Mouse (Mus musculus) hindbrain, postnatal 0 days (tissue): ENCODE results near the gene Dnah7c. TPM values are rescaled to one million over a fixed set of nuclear protein-coding genes. Genes with fewer than 3 reads are reported as not detected.
A peak's percentile ranks its signal among the peaks of the same experiment; 100 is the strongest.

Source experiments
- ATAC-seq: fragments of 200-750 bp; cut with Nextera tagmentation; 2 replicates; pipeline ENCODE4 v1.8.0; 2017; ENCODE audit warnings: mild to moderate bottlenecking, moderate TSS enrichment, moderate library complexity
- DNase-seq: peaks from one replicate; pipeline ENCODE4 v3.0.0-alpha.2; 2015; ENCODE audit warnings: low spot score
- H3K27ac ChIP-seq: fragments of 300-500 bp; sonication (generic); 2 replicates; pipeline ENCODE4 v1.5.1; 2014; ENCODE audit warnings: mild to moderate bottlenecking
- H3K27me3 ChIP-seq: fragments of 300-500 bp; sonication (generic); 2 replicates; pipeline ENCODE4 v1.6.1; 2014; ENCODE audit warnings: low read length, mixed read lengths; ENCODE audit not compliant: insufficient read depth
- H3K36me3 ChIP-seq: fragments of 300-500 bp; sonication (generic); 2 replicates; pipeline ENCODE4 v1.6.1; 2014; ENCODE audit warnings: low read length, mixed read lengths; ENCODE audit not compliant: insufficient read depth
- H3K4me1 ChIP-seq: fragments of 300-500 bp; sonication (generic); 2 replicates; pipeline ENCODE4 v1.6.1; 2014; ENCODE audit warnings: antibody characterized with exemption, low read length, mixed read lengths; ENCODE audit not compliant: insufficient read depth
- H3K4me2 ChIP-seq: fragments of 300-500 bp; sonication (generic); 2 replicates; pipeline ENCODE4 v1.6.1; 2014; ENCODE audit warnings: low read depth, mild to moderate bottlenecking, low read length, moderate library complexity, mixed read lengths
- H3K4me3 ChIP-seq: fragments of 300-500 bp; sonication (generic); 2 replicates; pipeline ENCODE4 v1.5.1; 2014; ENCODE audit warnings: low read length
- H3K9ac ChIP-seq: fragments of 300-500 bp; sonication (generic); replicated peaks from 2 replicates; pipeline ENCODE4 v1.6.1; 2014; ENCODE audit warnings: mild to moderate bottlenecking, low read length, moderate library complexity, mixed read lengths
- H3K9me3 ChIP-seq: fragments of 300-500 bp; sonication (generic); 2 replicates; pipeline ENCODE4 v1.6.1; 2016; ENCODE audit warnings: low read length, mixed read lengths
- CTCF ChIP-seq: IDR thresholded peaks from 2 replicates; pipeline ENCODE4 v1.5.1; 2016; ENCODE audit warnings: antibody characterized with exemption, control low read depth, low read depth
- WGBS: fragments of 180-500 bp; shearing (Covaris S2); extraction: QIAGEN DNeasy Blood & Tissue Kit; methylation state at CpG from one replicate; pipeline ENCODE4 v1.1.7; 2014; 5-methylcytosine and 5-hydroxymethylcytosine counted together
- polyA plus RNA-seq: library from polyadenylated mRNA; unstranded; fragments of >200 nt; fragmentation: Nextera tagmentation; extraction: Ambion mirVana; gene quantifications from 2 replicates; pipeline ENCODE4 v1.2.1, GENCODE M21; 2015
- total RNA-seq: library from RNA; depleted of rRNA; stranded (reverse); fragments of >200 nt; gene quantifications from 2 replicates; pipeline ENCODE4 v1.2.3, GENCODE M21; 2014

Dnah7c gene
- total and polyA plus RNA-seq, 2 experiments from 2014 or later, result 0.11 to 0.52 TPM

- H3K36me3 ChIP-seq, result peaks cover 23% of the 10 kb centered on the region
- no peaks in the 10 kb centered on the region for H3K4me1 ChIP-seq
- no peak overlapping the region for H3K9ac ChIP-seq
- no peak for TF ChIP-seq CTCF
- DNase-seq (no peak), ATAC-seq (no peak)
- no peak overlapping the region for H3K4me2 ChIP-seq
- no peak overlapping the region for H3K27ac ChIP-seq
- no peak overlapping the region for H3K4me3 ChIP-seq
- no peaks in the 10 kb centered on the region for H3K9me3 ChIP-seq
- WGBS, result 90% methylated on average over 4 of the region's 4 CpGs
- H3K27me3 ChIP-seq, result no peaks in the 10 kb centered on the region
Measured at GRCm38 (mm10) chr1:46822256-46822972, 397.0 kb downstream of the Dnah7c start.

DNA sequence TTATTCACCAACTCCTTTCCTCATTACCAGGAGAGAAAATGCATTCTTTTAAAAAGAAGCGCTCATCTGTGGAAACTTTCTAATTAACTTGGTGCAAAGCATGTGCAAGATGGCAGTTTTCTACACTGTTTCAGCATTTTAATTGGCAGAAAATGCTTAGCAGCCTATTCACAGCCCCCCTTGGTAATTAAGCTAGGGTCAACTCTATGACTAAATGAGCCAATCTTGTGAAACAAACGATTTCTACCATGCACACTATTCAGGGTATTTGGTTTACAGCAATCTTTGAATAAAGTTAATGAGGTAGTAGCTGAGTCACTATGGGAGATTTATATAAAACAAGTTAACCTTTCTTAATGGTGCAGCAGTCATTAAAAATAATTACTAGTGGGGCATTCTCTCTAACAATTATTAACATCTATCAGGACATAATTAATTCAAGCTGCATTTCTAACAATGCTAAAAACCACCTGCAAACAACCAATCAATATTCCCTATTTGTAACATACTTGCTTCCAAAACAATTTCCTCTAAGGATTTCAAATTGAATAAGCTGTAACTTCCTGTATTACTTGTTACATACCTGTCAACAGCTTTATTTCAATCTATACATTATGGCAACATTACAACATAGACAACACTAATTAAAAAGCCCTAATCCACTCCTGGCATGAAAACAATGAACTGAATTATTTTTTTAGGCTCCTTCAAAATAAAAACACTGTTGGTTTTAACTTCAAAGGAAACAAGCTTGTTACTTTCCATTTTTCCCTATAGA lies 404.9 kb downstream of the Dnah7c start:
- ATAC-seq, result peak; percentile 70

GRCm38 (mm10) chr1:46831927-46832326 lies 406.5 kb downstream of the Dnah7c start:
- H3K9ac ChIP-seq, result no peak overlapping the region
- no peaks in the 10 kb centered on the region for H3K9me3 ChIP-seq
- WGBS, result 94% methylated on average over 5 of the region's 5 CpGs
- DNase-seq (no peak), ATAC-seq (no peak)
- no peak overlapping the region for H3K4me3 ChIP-seq
- H3K27ac ChIP-seq, result no peak overlapping the region
- H3K4me1 ChIP-seq, result no peaks in the 10 kb centered on the region
- TF ChIP-seq CTCF, result no peak
- no peak overlapping the region for H3K4me2 ChIP-seq
- no peaks in the 10 kb centered on the region for H3K27me3 ChIP-seq
- H3K36me3 ChIP-seq, result peaks cover 4% of the 10 kb centered on the region; the same call in 1 of the 2 replicates

More for the DNA sequence above, 404.9 kb downstream of the Dnah7c start:
- 31% methylated on average over 2 of the region's 2 CpGs for WGBS
- DNase-seq, result peak; percentile 43
- no peaks in the 10 kb centered on the region for H3K4me1 ChIP-seq
- H3K9me3 ChIP-seq, result no peaks in the 10 kb centered on the region
- no peaks in the 10 kb centered on the region for H3K27me3 ChIP-seq
- no peak overlapping the region for H3K9ac ChIP-seq
- peaks cover 4% of the 10 kb centered on the region; the same call in 1 of the 2 replicates for H3K36me3 ChIP-seq
- H3K4me2 ChIP-seq, result no peak overlapping the region
- no peak overlapping the region for H3K27ac ChIP-seq
- no peak overlapping the region for H3K4me3 ChIP-seq
- no peak for TF ChIP-seq CTCF

DNA sequence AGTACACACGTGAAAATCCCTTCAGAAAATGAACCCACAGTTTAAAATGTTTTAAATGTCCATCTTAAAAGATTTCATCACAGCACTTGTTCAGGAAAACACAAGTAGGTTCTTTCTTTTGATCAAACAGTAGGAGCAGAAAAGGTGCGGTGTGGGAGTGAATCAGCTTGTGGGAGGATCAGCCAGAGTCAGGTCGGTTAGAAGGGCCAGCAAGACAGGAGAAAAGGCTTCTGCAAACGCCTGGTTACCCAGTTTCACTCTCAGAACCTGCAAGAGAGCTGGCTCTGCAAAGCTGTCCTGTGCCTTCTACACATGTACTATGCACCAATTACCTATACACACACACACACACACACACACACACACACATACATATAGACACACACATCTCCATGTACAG lies 418.0 kb downstream of the Dnah7c start:
- no peak overlapping the region for H3K4me2 ChIP-seq
- whole genome bisulfite sequencing, result 72% methylated on average over 4 of the region's 4 CpGs
- ATAC-seq (no peak), DNase-seq (no peak)
- H3K9ac ChIP-seq, result no peak overlapping the region
- no peaks in the 10 kb centered on the region for H3K27me3 ChIP-seq
- H3K4me1 ChIP-seq, result no peaks in the 10 kb centered on the region
- TF ChIP-seq CTCF, result no peak
- H3K4me3 ChIP-seq, result no peak overlapping the region
- H3K9me3 ChIP-seq, result no peaks in the 10 kb centered on the region
- no peaks in the 10 kb centered on the region for H3K36me3 ChIP-seq
- no peak overlapping the region for H3K27ac ChIP-seq

DNA sequence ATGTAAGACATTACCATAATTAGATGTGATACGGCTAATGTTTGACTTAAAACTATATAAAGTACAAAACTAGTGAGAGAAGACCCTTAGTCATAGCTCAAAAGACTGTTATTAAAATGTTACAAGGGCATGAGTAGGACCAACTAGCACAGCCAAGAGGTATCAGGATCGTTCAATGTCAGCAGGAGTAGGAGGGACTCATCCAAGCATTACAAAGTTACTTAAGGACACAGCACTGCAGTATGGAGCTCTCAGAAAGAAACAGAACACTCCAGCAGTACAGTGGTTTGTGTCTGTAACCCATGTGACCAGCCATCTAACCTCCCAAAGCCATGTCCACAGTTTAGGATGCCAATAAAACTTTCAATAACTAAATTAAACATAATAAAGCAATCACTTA lies 418.9 kb downstream of the Dnah7c start:
- H3K36me3 ChIP-seq, result no peaks in the 10 kb centered on the region
- DNase-seq (no peak), ATAC-seq (no peak)
- no peak overlapping the region for H3K9ac ChIP-seq
- no peaks in the 10 kb centered on the region for H3K9me3 ChIP-seq
- no peak overlapping the region for H3K27ac ChIP-seq
- H3K4me3 ChIP-seq, result no peak overlapping the region
- WGBS, result 68% methylated on average over 2 of the region's 2 CpGs
- TF ChIP-seq CTCF, result no peak
- H3K27me3 ChIP-seq, result no peaks in the 10 kb centered on the region
- H3K4me2 ChIP-seq, result no peak overlapping the region
- no peaks in the 10 kb centered on the region for H3K4me1 ChIP-seq

- H3K9me3 ChIP-seq, result no peaks in the 10 kb centered on the region
- H3K27me3 ChIP-seq, result no peaks in the 10 kb centered on the region
- DNase-seq (no peak), ATAC-seq (no peak)
- H3K4me1 ChIP-seq, result no peaks in the 10 kb centered on the region
- no peak overlapping the region for H3K27ac ChIP-seq
- no peak overlapping the region for H3K4me2 ChIP-seq
- 32% methylated on average over 5 of the region's 5 CpGs for WGBS
- no peaks in the 10 kb centered on the region for H3K36me3 ChIP-seq
- no peak for TF ChIP-seq CTCF
- no peak overlapping the region for H3K4me3 ChIP-seq
- H3K9ac ChIP-seq, result no peak overlapping the region
Measured at GRCm38 (mm10) chr1:46845221-46845620, 419.8 kb downstream of the Dnah7c start.
